Mouse (Mus musculus): ENCODE data around the gene Pdzd8.

- TF ChIP-seq CTCF (IDR thresholded peaks at IDR 0.05; ENCODE audit: low read depth, low read length) (no peak), POLR2A (IDR thresholded peaks at IDR 0.05; ENCODE audit: extremely low read depth, insufficient read depth, low read length) (no peak)
Measured at GRCm38 (mm10) chr19:59339908-59340307, 5.7 kb downstream of the Pdzd8 start.

All from liver, adult 2 months (tissue).